Mouse (Mus musculus) kidney, adult 2 months (tissue): ENCODE measurements around the gene Zglp1. TPM values are rescaled to one million over a fixed set of nuclear protein-coding genes. Genes with fewer than 3 reads are reported as not detected.

Source experiments
- DNase-seq: peaks from one replicate; pipeline ENCODE4 v3.0.0; 2021
- H3K27ac ChIP-seq: fragments of 200-500 bp; 2 replicates; pipeline ENCODE4 v1.5.1; 2012; ENCODE audit warnings: low read depth, low read length, control low read depth, inconsistent platforms; ENCODE audit not compliant: insufficient read depth
- H3K27me3 ChIP-seq: fragments of 200-500 bp; replicated peaks from 2 replicates; pipeline ENCODE4 v1.6.1; 2012; ENCODE audit warnings: mild to moderate bottlenecking, moderate library complexity, low read length, inconsistent platforms; ENCODE audit not compliant: control insufficient read depth, insufficient read depth
- H3K36me3 ChIP-seq: fragments of 200-500 bp; 2 replicates; pipeline ENCODE4 v1.6.1; 2012; ENCODE audit warnings: mild to moderate bottlenecking, moderate library complexity, low read length, inconsistent platforms; ENCODE audit not compliant: control insufficient read depth, insufficient read depth
- H3K4me1 ChIP-seq: fragments of 200-500 bp; 2 replicates; pipeline ENCODE4 v1.6.1; 2011; ENCODE audit warnings: low read length; ENCODE audit not compliant: control insufficient read depth, insufficient read depth
- H3K4me3 ChIP-seq: fragments of 200-500 bp; 2 replicates; pipeline ENCODE4 v1.5.1; 2011; ENCODE audit warnings: mild to moderate bottlenecking, low read depth, low read length, control low read depth; ENCODE audit not compliant: insufficient read depth
- CTCF ChIP-seq: fragments of 200-500 bp; conservative IDR thresholded peaks from 2 replicates; pipeline ENCODE4 v1.5.1; 2011; ENCODE audit warnings: low read depth, mild to moderate bottlenecking, control low read depth, low read length, moderate library complexity, mixed read lengths; ENCODE audit not compliant: insufficient read depth, insufficient read length
- POLR2A ChIP-seq: fragments of 200-500 bp; IDR thresholded peaks from one replicate; pipeline ENCODE4 v1.6.1; 2011; ENCODE audit warnings: low read depth, low read length, control low read depth
- WGBS: fragments of 180-500 bp; shearing (Covaris S2); methylation state at CpG from one replicate; pipeline ENCODE4 v1.1.7; 2018; 5-methylcytosine and 5-hydroxymethylcytosine counted together
- polyA plus RNA-seq: library from polyadenylated mRNA; depleted of rRNA; stranded (reverse); fragments of >200 nt; gene quantifications from 2 replicates; pipeline ENCODE4 v1.2.3, GENCODE M21; 2012

The Zglp1 gene
- polyA plus RNA-seq, 1 experiment = not detected

DNA sequence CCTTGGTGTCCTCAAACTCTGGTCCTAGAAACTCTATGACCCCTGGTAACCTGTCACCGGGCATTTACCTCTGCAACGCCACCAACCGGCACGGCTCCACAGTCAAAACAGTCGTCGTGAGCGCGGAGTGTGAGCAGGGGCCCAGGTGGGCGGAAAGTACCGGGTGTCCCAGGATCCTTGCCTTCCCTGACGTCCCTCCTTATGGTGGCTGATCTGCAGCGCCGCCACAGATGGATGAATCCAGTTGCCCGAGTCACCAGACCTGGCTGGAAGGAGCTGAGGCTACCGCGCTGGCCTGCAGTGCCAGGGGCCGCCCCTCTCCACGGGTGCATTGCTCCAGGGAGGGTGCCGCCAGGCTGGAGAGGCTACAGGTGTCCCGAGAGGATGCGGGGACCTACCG is 30.2 kb downstream of the Zglp1 start:
- H3K36me3 ChIP-seq = no peaks in the 10 kb centered on the region
- no peak overlapping the region for H3K4me3 ChIP-seq
- DNase-seq = no peak
- no peak overlapping the region for H3K27ac ChIP-seq
- no peaks in the 10 kb centered on the region; the same call in 1 of the 2 replicates for H3K4me1 ChIP-seq
- no peak for TF ChIP-seq CTCF
- TF ChIP-seq POLR2A = no peak
- no peaks in the 10 kb centered on the region; the same call in 1 of the 2 replicates for H3K27me3 ChIP-seq
- 10% methylated on average over 22 of the region's 22 CpGs for WGBS

DNA sequence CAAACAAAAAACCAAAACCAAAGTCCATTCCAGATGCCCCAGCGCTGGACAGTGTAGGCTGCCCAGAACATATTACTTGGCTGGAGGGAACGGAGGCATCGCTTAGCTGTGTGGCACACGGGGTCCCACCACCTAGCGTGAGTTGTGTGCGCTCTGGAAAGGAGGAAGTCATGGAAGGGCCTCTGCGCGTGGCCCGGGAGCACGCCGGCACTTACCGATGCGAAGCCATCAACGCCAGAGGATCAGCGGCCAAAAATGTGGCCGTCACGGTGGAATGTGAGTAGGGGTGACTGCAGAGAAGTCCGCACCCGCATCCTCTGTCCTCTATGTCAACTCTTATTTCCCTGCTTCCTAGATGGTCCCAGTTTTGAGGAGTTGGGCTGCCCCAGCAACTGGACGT is 30.7 kb downstream of the Zglp1 start:
- DNase-seq = no peak
- H3K27me3 ChIP-seq = no peaks in the 10 kb centered on the region; the same call in 1 of the 2 replicates
- no peak overlapping the region for H3K4me3 ChIP-seq
- no peak overlapping the region for H3K27ac ChIP-seq
- H3K36me3 ChIP-seq = no peaks in the 10 kb centered on the region
- no peak for TF ChIP-seq POLR2A
- TF ChIP-seq CTCF = no peak
- no peaks in the 10 kb centered on the region; the same call in 1 of the 2 replicates for H3K4me1 ChIP-seq
- 25% methylated on average over 20 of the region's 20 CpGs for WGBS

GRCm38 (mm10) chr9:21035586-21035985 is 31.3 kb downstream of the Zglp1 start:
- Histone ChIP-seq H3K36me3 (no peaks in the 10 kb centered on the region), H3K4me3 (no peak overlapping the region), H3K27ac (no peak overlapping the region), H3K27me3 (no peaks in the 10 kb centered on the region; the same call in 1 of the 2 replicates), H3K4me1 (no peaks in the 10 kb centered on the region; the same call in 1 of the 2 replicates)
- WGBS = 44% methylated on average over 9 of the region's 9 CpGs
- no peak for DNase-seq
- TF ChIP-seq CTCF (no peak), POLR2A (no peak)

DNA sequence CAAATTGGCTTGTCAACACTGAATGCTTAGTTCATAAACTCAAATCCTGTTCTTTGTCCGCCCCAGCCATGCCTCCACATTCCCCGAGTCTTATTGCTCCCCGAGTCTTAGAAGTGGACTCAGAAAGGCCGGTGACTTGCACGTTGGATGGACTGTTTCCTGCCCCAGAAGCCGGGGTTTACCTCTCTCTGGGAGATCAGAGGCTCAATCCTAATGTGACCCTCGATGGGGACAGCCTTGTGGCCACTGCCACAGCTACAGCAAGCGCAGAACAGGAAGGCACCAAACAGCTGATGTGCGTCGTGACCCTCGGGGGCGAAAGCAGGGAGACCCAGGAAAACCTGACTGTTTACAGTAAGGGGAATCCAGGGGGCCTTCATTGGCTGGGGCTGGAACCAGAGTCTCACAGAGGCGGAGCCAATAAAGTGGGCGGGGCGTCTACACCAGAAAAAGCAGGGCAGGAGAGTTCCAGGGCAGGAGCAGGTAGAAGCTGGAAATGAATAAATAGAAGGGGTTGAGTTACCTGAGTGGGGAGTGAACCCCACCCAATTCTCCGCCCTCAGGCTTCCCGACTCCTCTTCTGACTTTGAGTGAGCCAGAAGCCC is 32.3 kb downstream of the Zglp1 start:
- Histone ChIP-seq H3K4me1 (peaks cover 4% of the 10 kb centered on the region; the same call in 1 of the 2 replicates), H3K27me3 (no peaks in the 10 kb centered on the region; the same call in 1 of the 2 replicates), H3K27ac (no peak overlapping the region), H3K4me3 (no peak overlapping the region), H3K36me3 (no peaks in the 10 kb centered on the region)
- TF ChIP-seq POLR2A (no peak), CTCF (no peak)
- no peak for DNase-seq
- WGBS = 17% methylated on average over 17 of the region's 17 CpGs

DNA sequence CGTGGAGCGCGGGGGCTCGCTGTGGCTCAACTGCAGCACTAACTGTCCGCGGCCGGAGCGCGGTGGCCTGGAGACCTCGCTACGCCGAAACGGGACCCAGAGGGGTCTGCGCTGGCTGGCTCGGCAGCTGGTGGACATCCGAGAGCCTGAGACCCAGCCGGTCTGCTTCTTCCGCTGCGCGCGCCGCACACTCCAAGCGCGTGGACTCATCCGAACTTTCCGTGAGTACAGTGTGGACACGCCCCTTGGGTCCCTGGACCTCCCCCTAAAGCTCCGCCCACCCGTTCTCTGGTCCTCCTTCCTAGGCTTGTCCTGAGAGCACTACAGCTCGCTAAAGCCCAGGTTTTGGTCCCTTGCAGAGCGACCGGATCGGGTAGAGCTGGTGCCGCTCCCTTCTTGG is 33.8 kb downstream of the Zglp1 start:
- H3K27me3 ChIP-seq = no peaks in the 10 kb centered on the region; the same call in 1 of the 2 replicates
- peak; percentile 94 for DNase-seq

GRCm38 (mm10) chr9:21032491-21032890 is 34.4 kb downstream of the Zglp1 start:
- no peaks in the 10 kb centered on the region; the same call in 1 of the 2 replicates for H3K27me3 ChIP-seq

More for the DNA sequence above, 33.8 kb downstream of the Zglp1 start:
- no peak for TF ChIP-seq POLR2A
- no peak for TF ChIP-seq CTCF
- H3K27ac ChIP-seq = no peak overlapping the region
- H3K4me1 ChIP-seq = peaks cover 4% of the 10 kb centered on the region; the same call in 1 of the 2 replicates
- H3K4me3 ChIP-seq = peak overlapping the region; percentile 61
- H3K36me3 ChIP-seq = no peaks in the 10 kb centered on the region
- under 1% methylated on average over 34 of the region's 34 CpGs for WGBS

GRCm38 (mm10) chr9:21031896-21032351 is 35.0 kb downstream of the Zglp1 start, which contains the start of gene Icam5:
TSS of gene Icam5 (plus strand) at chr9:21032073.
- TF ChIP-seq CTCF (no peak), POLR2A (no peak)
- Histone ChIP-seq H3K27ac (peak within 1 kb of the TSS; percentile 25; the same call in 1 of the 2 replicates), H3K27me3 (no peaks in the 10 kb centered on the region; the same call in 1 of the 2 replicates), H3K4me3 (peak within 1 kb of the TSS; percentile 61), H3K4me1 (peaks cover 4% of the 10 kb centered on the region; the same call in 1 of the 2 replicates), H3K36me3 (no peaks in the 10 kb centered on the region)
- under 1% methylated on average over 35 of the region's 35 CpGs for WGBS
- no peak for DNase-seq

More at GRCm38 (mm10) chr9:21032491-21032890, 34.4 kb downstream of the Zglp1 start:
- DNase-seq = no peak
- Histone ChIP-seq H3K4me1 (peaks cover 4% of the 10 kb centered on the region; the same call in 1 of the 2 replicates), H3K4me3 (no peak overlapping the region), H3K27ac (no peak overlapping the region), H3K36me3 (no peaks in the 10 kb centered on the region)
- TF ChIP-seq CTCF (no peak), POLR2A (no peak)
- WGBS = 2% methylated on average over 7 of the region's 7 CpGs
